Mouse (Mus musculus) G1E-ER4 (cell line): ENCODE data around the gene Lemd2. TPM values are rescaled to one million over a fixed set of nuclear protein-coding genes. Genes with fewer than 3 reads are reported as not detected.

Experiments used
- GATA1 ChIP-seq: IDR thresholded peaks from one replicate; pipeline ENCODE4 v1.8.0; 2012; ENCODE audit warnings: low read length, inconsistent platforms
- polyA plus RNA-seq: library from polyadenylated mRNA; stranded (reverse); fragments of >175 nt; gene quantifications from 2 replicates; pipeline ENCODE4 v1.2.3, GENCODE M21; 2012

Gene Lemd2
- polyA plus RNA-seq, 1 experiment, result 78.6 TPM

- TF ChIP-seq GATA1, result no peak
Measured at GRCm38 (mm10) chr17:27155752-27156151, 48.5 kb downstream of the Lemd2 start.

- TF ChIP-seq GATA1, result no peak
Measured at GRCm38 (mm10) chr17:27154881-27155280, 49.4 kb downstream of the Lemd2 start.

GRCm38 (mm10) chr17:27154256-27154655, 50.0 kb downstream of the Lemd2 start:
- TF ChIP-seq GATA1, result no peak

GRCm38 (mm10) chr17:27153773-27154193, 50.5 kb downstream of the Lemd2 start:
- TF ChIP-seq GATA1, result no peak

GRCm38 (mm10) chr17:27152976-27153723, 51.1 kb downstream of the Lemd2 start:
- TF ChIP-seq GATA1, result peak; percentile 90

- TF ChIP-seq GATA1, result no peak
Measured at GRCm38 (mm10) chr17:27151411-27151810, 52.9 kb downstream of the Lemd2 start.

GRCm38 (mm10) chr17:27150871-27151270, 53.4 kb downstream of the Lemd2 start:
- no peak for TF ChIP-seq GATA1

GRCm38 (mm10) chr17:27146323-27146923, 57.8 kb downstream of the Lemd2 start:
- TF ChIP-seq GATA1, result no peak

GRCm38 (mm10) chr17:27144152-27144551, 60.1 kb downstream of the Lemd2 start:
- TF ChIP-seq GATA1, result no peak

- no peak for TF ChIP-seq GATA1
Measured at GRCm38 (mm10) chr17:27141971-27142450, 62.3 kb downstream of the Lemd2 start.

- TF ChIP-seq GATA1, result no peak
Measured at GRCm38 (mm10) chr17:27140262-27140661, 64.0 kb downstream of the Lemd2 start.

Other genes starting within 250 kb of the Lemd2 start
- 7.7 and 12.8 TPM in 2 replicates for gene Zbtb9, start 231.3 kb downstream of the Lemd2 start, polyA plus RNA-seq
- gene Bak1, start 175.5 kb downstream of the Lemd2 start, polyA plus RNA-seq, result 193 and 211 TPM in 2 replicates
- gene Itpr3, start 147.2 kb downstream of the Lemd2 start, polyA plus RNA-seq, result 3.4 and 3.8 TPM in 2 replicates
- 241 and 349 TPM in 2 replicates for gene Uqcc2, start 70.6 kb downstream of the Lemd2 start, polyA plus RNA-seq
- gene Ip6k3, start 36.7 kb downstream of the Lemd2 start, polyA plus RNA-seq, result not detected in 2 replicates